Comparison of ENCODE assay signal across 22 mouse cellular contexts in the genomic region with DNA sequence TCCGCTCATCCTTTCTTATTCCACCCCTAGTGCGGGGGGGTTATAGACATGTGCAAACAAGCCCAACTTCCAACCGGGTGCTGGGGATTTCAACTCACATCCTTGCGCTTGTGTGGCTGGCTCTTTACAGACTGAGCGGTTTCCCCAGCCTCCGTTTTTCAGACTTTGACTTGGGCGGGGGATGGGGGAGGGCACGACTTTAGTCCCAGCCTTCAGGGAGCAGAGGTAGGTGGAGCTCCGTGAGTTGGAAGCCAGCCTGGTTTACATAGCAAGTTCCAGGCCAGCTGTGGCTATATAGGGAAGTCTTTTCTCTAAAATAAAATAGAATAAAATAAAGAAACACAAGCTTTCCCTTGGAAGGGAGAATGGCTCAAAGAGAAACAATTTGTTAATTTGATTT. TPM values are rescaled to one million over a fixed set of nuclear protein-coding genes. Genes with fewer than 3 reads are reported as not detected.
A peak's percentile ranks its signal among the peaks of the same experiment; 100 is the strongest.
DNase-seq lines count a peak whose midpoint lies in the region; ATAC-seq and TF ChIP-seq lines count a peak whose summit lies in the region.
"Had no signal": no experiment of that assay in that cellular context is flagged by ENCODE, and none has a peak within 500 bp of the region (broad histone marks: within the 10 kb centered on the region; RNA-seq: fewer than 3 reads in every experiment).

No protein-coding gene starts in this region.

- no peak overlapping the region for H3K9ac ChIP-seq in liver, postnatal 0 days (replicated peaks)
- no peak overlapping the region for H3K9ac ChIP-seq in stomach, postnatal 0 days (ENCODE audit: low read length)
- H3K9ac ChIP-seq: forebrain, embryonic 13.5 days; liver, embryonic 14.5 days; midbrain, embryonic 13.5 days had no signal

- no peak overlapping the region for H3K4me2 ChIP-seq in liver, postnatal 0 days (ENCODE audit: low read depth, low read length)
- H3K4me2 ChIP-seq in stomach, postnatal 0 days (replicated peaks; ENCODE audit: low read depth): no peak overlapping the region
- H3K4me2 ChIP-seq: forebrain, embryonic 13.5 days; midbrain, embryonic 13.5 days had no signal

- no peaks in the 10 kb centered on the region for H3K36me3 ChIP-seq in liver, postnatal 0 days (replicated peaks; ENCODE audit: insufficient read depth, low read length)
- H3K36me3 ChIP-seq in stomach, postnatal 0 days (ENCODE audit: control insufficient read depth, insufficient read depth, low read length): no peaks in the 10 kb centered on the region
- H3K36me3 ChIP-seq: midbrain, embryonic 13.5 days had no signal

- DNase-seq in liver: peak; percentile 17
- no peak for DNase-seq in liver, postnatal 0 days
- peak; percentile 69 for DNase-seq in R1 (ENCODE audit: low read depth, low spot score)
- DNase-seq in stomach, postnatal 0 days (ENCODE audit: low spot score): peak; percentile 73
- DNase-seq in heart, postnatal 4 days: no peak
- no peak for DNase-seq in adrenal gland, adult 8-10 months
- DNase-seq: cerebellum, adult 11 months; layer of hippocampus, adult 9-11 months; thymus, adult 18-20 months had no signal

- no peak for ATAC-seq in liver, postnatal 0 days
- ATAC-seq in hematopoietic stem cell, adult 5-6 weeks (replicated peaks in 1 of 2; ENCODE audit: insufficient read depth in 1 of 2, low FRiP score in 2 of 2, low TSS enrichment in 1 of 2, low read depth in 1 of 2, poor library complexity in 2 of 2, severe bottlenecking in 2 of 2): peak; percentile 37 to 58; a peak in 2 of 4 replicates
- ATAC-seq in stomach, postnatal 0 days (ENCODE audit: low FRiP score, low TSS enrichment): peak; percentile 51
- ATAC-seq: CD4-positive, CD25-positive, alpha-beta regulatory T cell, adult 4 months; forebrain, embryonic 13.5 days; inflammation-experienced regulatory T-cells, adult 6 months; midbrain, embryonic 13.5 days; Patski had no signal

- H3K9me3 ChIP-seq in liver, postnatal 0 days (ENCODE audit: low read length): no peaks in the 10 kb centered on the region
- no peaks in the 10 kb centered on the region for H3K9me3 ChIP-seq in stomach, postnatal 0 days (ENCODE audit: control insufficient read depth, low read length)
- H3K9me3 ChIP-seq: forebrain, embryonic 13.5 days; midbrain, embryonic 13.5 days had no signal

- H3K4me3 ChIP-seq in liver, postnatal 0 days (ENCODE audit: low read depth, low read length): no peak overlapping the region
- no peak overlapping the region for H3K4me3 ChIP-seq in stomach, postnatal 0 days (ENCODE audit: low read depth, low read length)
- H3K4me3 ChIP-seq: forebrain, embryonic 13.5 days; midbrain, embryonic 13.5 days had no signal

- H3K27me3 ChIP-seq in liver, postnatal 0 days (ENCODE audit: insufficient read depth, low read length): no peaks in the 10 kb centered on the region
- no peaks in the 10 kb centered on the region for H3K27me3 ChIP-seq in stomach, postnatal 0 days (ENCODE audit: control insufficient read depth, insufficient read depth, low read length)
- H3K27me3 ChIP-seq: midbrain, embryonic 13.5 days had no signal

- no peak for TF ChIP-seq EP300 in liver, postnatal 0 days (IDR thresholded peaks at IDR 0.05; ENCODE audit: low read depth)
- no peak for TF ChIP-seq EP300 in stomach, postnatal 0 days (optimal IDR thresholded peaks at IDR 0.05)

- 22% methylated on average over 9 of the region's 9 CpGs for whole genome bisulfite sequencing in liver, postnatal 0 days (ENCODE audit: insufficient replicate concordance)
- WGBS in stomach, postnatal 0 days: 15% methylated on average over 9 of the region's 9 CpGs

- no peaks in the 10 kb centered on the region for H3K4me1 ChIP-seq in liver, postnatal 0 days (ENCODE audit: insufficient read depth)
- no peaks in the 10 kb centered on the region for H3K4me1 ChIP-seq in stomach, postnatal 0 days (replicated peaks; ENCODE audit: control insufficient read depth, insufficient read depth)
- H3K4me1 ChIP-seq: forebrain, embryonic 13.5 days; midbrain, embryonic 13.5 days had no signal

- TF ChIP-seq CTCF in liver, postnatal 0 days (IDR thresholded peaks at IDR 0.05; ENCODE audit: low read depth): no peak
- TF ChIP-seq CTCF in stomach, postnatal 0 days (IDR thresholded peaks at IDR 0.05; ENCODE audit: low read depth): no peak

- no peak overlapping the region for H3K27ac ChIP-seq in liver, postnatal 0 days (ENCODE audit: low read depth)
- no peak overlapping the region for H3K27ac ChIP-seq in stomach, postnatal 0 days (replicated peaks)
- H3K27ac ChIP-seq: forebrain, embryonic 13.5 days; liver, embryonic 14.5 days; macrophage; midbrain, embryonic 13.5 days had no signal

RNA-seq across cellular contexts. Expression of a gene that starts 4.2 kb away (rescaled TPM):
- not detected in 2 replicates for polyA plus RNA-seq in liver, postnatal 0 days (2015; fragmentation: Nextera tagmentation; extraction: Ambion mirVana)
- not detected in 2 replicates for total RNA-seq in hematopoietic stem cell, adult 5-6 weeks (2017)
- polyA plus RNA-seq in stomach, postnatal 0 days (2015; fragmentation: Nextera tagmentation; extraction: Ambion mirVana): 12,744 and 13,054 TPM in 2 replicates
- not detected for total RNA-seq in heart, postnatal 4 days (2021)
- total RNA-seq in adrenal gland, adult 8-10 months (2022): not detected
- total RNA-seq: left cerebral cortex, postnatal 25 days had no signal
- polyA plus RNA-seq: CD4-positive, CD25-positive, alpha-beta regulatory T cell, adult 4 months; cortical plate, adult 2 months; forebrain, embryonic 13.5 days; heart, embryonic 14.5 days; hindbrain, embryonic 11.5 days; inflammation-experienced regulatory T-cells, adult 6 months; liver, embryonic 14.5 days; macrophage; midbrain, embryonic 13.5 days; Patski; spleen, adult 2 months had no signal

RNA-seq across cellular contexts. Expression of a gene that starts 28.4 kb away (rescaled TPM):
- 1.5 and 1.8 TPM in 2 replicates for polyA plus RNA-seq in liver, postnatal 0 days (2015; fragmentation: Nextera tagmentation; extraction: Ambion mirVana)
- total RNA-seq in hematopoietic stem cell, adult 5-6 weeks (2017): 5.8 TPM in 1 of 2 replicates, not detected in the other
- 1,959 and 2,038 TPM in 2 replicates for polyA plus RNA-seq in stomach, postnatal 0 days (2015; fragmentation: Nextera tagmentation; extraction: Ambion mirVana)
- 1 to 10 TPM; 4.6 to 5.7 TPM for total RNA-seq in heart, postnatal 4 days (2021)
- 1 to 10 TPM; 2.7 to 4.6 (median 4.2) TPM for total RNA-seq in adrenal gland, adult 8-10 months (2022)
- polyA plus RNA-seq: forebrain, embryonic 13.5 days; inflammation-experienced regulatory T-cells, adult 6 months had no signal

RNA-seq across cellular contexts. Expression of a gene that starts 31.7 kb away (rescaled TPM):
- polyA plus RNA-seq in liver, postnatal 0 days (2015; fragmentation: Nextera tagmentation; extraction: Ambion mirVana): 1.6 and 2.1 TPM in 2 replicates
- 31.8 and 42.8 TPM in 2 replicates for total RNA-seq in hematopoietic stem cell, adult 5-6 weeks (2017)
- polyA plus RNA-seq in stomach, postnatal 0 days (2015; fragmentation: Nextera tagmentation; extraction: Ambion mirVana): 1.7 TPM in 2 replicates
- total RNA-seq in heart, postnatal 4 days (2021): not detected
- total RNA-seq in adrenal gland, adult 8-10 months (2022): 1 to 10 TPM; 1.6 to 9.0 (median 2.6) TPM
- total RNA-seq: left cerebral cortex, postnatal 25 days had no signal
- polyA plus RNA-seq: forebrain, embryonic 13.5 days; Patski had no signal

RNA-seq across cellular contexts. Expression of a gene that starts 40.6 kb away (rescaled TPM):
- polyA plus RNA-seq in liver, postnatal 0 days (2015; fragmentation: Nextera tagmentation; extraction: Ambion mirVana): 0.69 and 0.77 TPM in 2 replicates
- total RNA-seq in hematopoietic stem cell, adult 5-6 weeks (2017): 0.25 and 2.8 TPM in 2 replicates
- polyA plus RNA-seq in stomach, postnatal 0 days (2015; fragmentation: Nextera tagmentation; extraction: Ambion mirVana): 438 and 453 TPM in 2 replicates
- total RNA-seq in heart, postnatal 4 days (2021): 1 to 10 TPM; 4.8 to 5.1 TPM
- 100 to 1,000 TPM; 213 to 399 (median 309) TPM for total RNA-seq in adrenal gland, adult 8-10 months (2022)

RNA-seq across cellular contexts. Expression of a gene that starts 48.4 kb away (rescaled TPM):
- 0.12 TPM in 1 of 2 replicates, not detected in the other for polyA plus RNA-seq in liver, postnatal 0 days (2015; fragmentation: Nextera tagmentation; extraction: Ambion mirVana)
- total RNA-seq in hematopoietic stem cell, adult 5-6 weeks (2017): not detected in 2 replicates
- polyA plus RNA-seq in stomach, postnatal 0 days (2015; fragmentation: Nextera tagmentation; extraction: Ambion mirVana): 0.27 and 0.30 TPM in 2 replicates
- total RNA-seq in heart, postnatal 4 days (2021): not detected
- total RNA-seq in adrenal gland, adult 8-10 months (2022): not detected
- total RNA-seq: left cerebral cortex, postnatal 25 days had no signal
- polyA plus RNA-seq: CD4-positive, CD25-positive, alpha-beta regulatory T cell, adult 4 months; cortical plate, adult 2 months; liver, embryonic 14.5 days; macrophage; spleen, adult 2 months had no signal

Comparison
In these comparisons a context has a peak if more than half of its experiments do, and no peak if none do; other contexts are left out.
1. DNase-seq: peak in liver (single experiment), R1 (single experiment) and stomach, postnatal 0 days (single experiment); none in liver, postnatal 0 days (single experiment), heart, postnatal 4 days (single experiment) and adrenal gland, adult 8-10 months (single experiment).